Mouse (Mus musculus) embryonic fibroblast, embryonic 13.5 days (primary cell): ENCODE data around the gene Glis2. TPM values are rescaled to one million over a fixed set of nuclear protein-coding genes. Genes with fewer than 3 reads are reported as not detected.
A peak's percentile ranks its signal among the peaks of the same experiment; 100 is the strongest.

Experiments
- H3K27ac ChIP-seq: 2 replicates; pipeline ENCODE4 v1.5.1; 2012; ENCODE audit warnings: low read length, control low read depth, inconsistent platforms; ENCODE audit not compliant: insufficient read depth
- H3K4me1 ChIP-seq: 2 replicates; pipeline ENCODE4 v1.6.1; 2011; ENCODE audit warnings: low read length; ENCODE audit not compliant: control insufficient read depth, insufficient read depth
- H3K4me3 ChIP-seq: 2 replicates; pipeline ENCODE4 v1.5.1; 2011; ENCODE audit warnings: mild to moderate bottlenecking, control low read depth, low read length; ENCODE audit not compliant: insufficient read depth
- CTCF ChIP-seq: IDR thresholded peaks from 2 replicates; pipeline ENCODE4 v1.5.1; 2011; ENCODE audit warnings: mild to moderate bottlenecking, control low read depth, low read length, moderate library complexity, borderline replicate concordance; ENCODE audit not compliant: insufficient read depth
- POLR2A ChIP-seq: IDR thresholded peaks from 2 replicates; pipeline ENCODE4 v1.6.1; 2011; ENCODE audit warnings: low read depth, mild to moderate bottlenecking, control low read depth, low read length, moderate library complexity
- polyA plus RNA-seq: library from polyadenylated mRNA; stranded (reverse); fragments of >200 nt; gene quantifications from 2 replicates; pipeline ENCODE4 v1.2.4, GENCODE M21; 2011; ENCODE audit warnings: low read depth; ENCODE audit not compliant: missing spikeins, insufficient read length

Gene Glis2
- polyA plus RNA-seq, 1 experiment, result 64.0 TPM

DNA sequence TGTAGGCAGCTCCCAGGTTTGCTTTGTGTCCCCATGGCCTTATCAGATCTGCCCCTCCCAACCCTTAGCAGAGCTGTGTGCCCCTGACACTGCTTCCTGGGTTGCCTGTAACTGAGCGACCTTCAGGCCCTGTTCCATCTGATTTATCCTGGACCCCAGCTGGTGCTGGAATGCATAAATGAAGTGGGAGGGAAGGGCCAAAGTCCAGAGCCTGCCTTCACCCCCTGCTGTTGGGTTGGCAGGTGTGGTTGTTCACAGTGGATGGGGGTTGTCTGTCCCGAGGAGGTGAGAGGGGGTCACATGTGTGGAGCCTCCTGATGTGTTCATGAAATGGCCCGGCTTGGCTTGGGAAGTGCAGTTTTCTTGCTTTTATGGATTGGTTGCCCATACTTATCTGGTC is 7.7 kb downstream of the Glis2 start:
- Histone ChIP-seq H3K4me1 (peaks cover 66% of the 10 kb centered on the region), H3K27ac (no peak overlapping the region), H3K4me3 (no peak overlapping the region)
- TF ChIP-seq CTCF, result no peak
- no peak for TF ChIP-seq POLR2A

DNA sequence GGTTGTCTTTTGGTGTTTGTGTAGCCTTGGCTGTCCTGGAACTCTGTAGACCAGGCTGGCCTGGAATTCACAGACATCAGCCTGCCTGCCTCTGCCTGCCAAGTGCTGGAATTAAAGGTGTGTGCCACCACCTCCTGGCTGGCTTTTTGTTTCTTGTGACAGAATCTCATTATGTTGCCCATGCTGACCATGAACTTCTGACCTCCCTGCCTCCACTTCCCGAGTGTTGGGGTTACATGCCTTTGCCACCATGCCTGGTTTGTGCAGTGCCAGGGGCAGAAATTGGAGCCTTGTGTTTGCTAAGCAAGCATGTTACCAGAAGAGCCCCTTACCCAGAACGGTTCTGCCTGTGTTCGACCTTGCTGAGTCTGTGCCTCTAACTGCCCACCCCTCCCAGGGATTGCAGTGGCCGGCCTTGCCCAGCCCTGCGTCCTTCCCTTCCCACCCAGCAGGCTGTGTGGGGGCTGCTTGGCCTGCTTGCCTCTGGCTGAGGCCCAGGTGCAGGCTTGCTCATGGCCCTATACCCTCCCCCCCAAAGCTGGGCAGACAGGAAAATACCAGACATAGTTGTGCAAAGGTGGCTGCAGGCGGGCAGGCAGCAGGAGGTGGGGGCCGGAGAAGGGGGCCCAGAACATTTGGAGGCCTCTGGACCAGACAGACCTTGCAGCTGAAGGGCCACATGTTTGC is 8.4 kb downstream of the Glis2 start:
- TF ChIP-seq POLR2A (no peak), CTCF (no peak)
- Histone ChIP-seq H3K4me3 (no peak overlapping the region), H3K27ac (peak overlapping the region; percentile 6; the same call in 1 of the 2 replicates)

DNA sequence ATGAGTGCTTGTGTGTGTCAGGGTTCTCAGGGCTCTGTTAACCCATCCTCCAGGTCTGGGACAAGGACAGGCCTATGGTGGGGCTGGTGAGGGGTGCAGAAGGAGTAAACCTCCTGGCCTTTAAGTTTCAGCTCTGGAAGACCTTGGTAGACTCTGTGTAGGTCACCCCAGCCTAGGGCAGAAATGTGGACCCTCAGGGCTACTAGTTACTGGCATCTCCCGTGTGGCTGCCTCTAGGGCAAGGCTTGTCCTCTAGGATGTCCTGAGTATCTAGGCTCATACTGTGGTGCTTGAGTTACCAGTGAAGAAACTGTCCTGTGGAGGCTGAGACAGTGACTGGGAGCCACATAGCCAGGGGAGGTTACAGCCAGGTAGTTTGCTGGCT is 8.9 kb downstream of the Glis2 start:
- Histone ChIP-seq H3K27ac (peak overlapping the region; percentile 5; the same call in 1 of the 2 replicates), H3K4me3 (no peak overlapping the region)
- TF ChIP-seq CTCF, result no peak
- TF ChIP-seq POLR2A, result no peak

More for the DNA sequence above, 8.4 kb downstream of the Glis2 start:
- H3K4me1 ChIP-seq, result peaks cover 64% of the 10 kb centered on the region

DNA sequence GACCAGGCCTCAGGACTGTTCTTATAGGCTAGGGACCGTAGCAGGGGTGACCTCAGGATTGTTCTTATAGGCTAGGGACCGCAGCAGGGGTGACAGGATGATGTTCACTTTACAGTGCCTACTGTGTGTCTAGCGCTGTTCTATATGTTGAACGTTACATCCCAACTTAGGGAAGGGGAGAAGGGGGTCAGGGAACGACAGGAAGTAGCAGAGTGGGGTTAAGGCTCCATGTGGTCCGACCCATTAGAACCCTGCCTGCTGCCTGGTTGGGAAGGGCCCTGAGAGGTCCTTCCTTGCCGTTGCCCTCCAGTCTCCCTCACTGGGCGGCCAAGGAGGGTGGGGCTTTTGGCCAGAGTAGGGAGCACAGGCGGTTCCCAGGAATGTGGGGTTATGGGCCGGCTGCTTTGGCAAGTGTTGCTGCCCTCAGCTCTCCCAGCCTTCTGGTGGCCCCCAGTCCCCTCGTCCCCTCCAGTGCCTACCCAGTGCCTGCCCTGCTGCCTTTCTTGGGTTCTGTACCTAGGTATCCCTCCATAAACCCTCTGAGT is 9.9 kb downstream of the Glis2 start:
- Histone ChIP-seq H3K4me3 (no peak overlapping the region), H3K4me1 (peaks cover 56% of the 10 kb centered on the region), H3K27ac (no peak overlapping the region)
- TF ChIP-seq CTCF (no peak), POLR2A (no peak)

More for the DNA sequence above, 8.9 kb downstream of the Glis2 start:
- peaks cover 61% of the 10 kb centered on the region for H3K4me1 ChIP-seq

DNA sequence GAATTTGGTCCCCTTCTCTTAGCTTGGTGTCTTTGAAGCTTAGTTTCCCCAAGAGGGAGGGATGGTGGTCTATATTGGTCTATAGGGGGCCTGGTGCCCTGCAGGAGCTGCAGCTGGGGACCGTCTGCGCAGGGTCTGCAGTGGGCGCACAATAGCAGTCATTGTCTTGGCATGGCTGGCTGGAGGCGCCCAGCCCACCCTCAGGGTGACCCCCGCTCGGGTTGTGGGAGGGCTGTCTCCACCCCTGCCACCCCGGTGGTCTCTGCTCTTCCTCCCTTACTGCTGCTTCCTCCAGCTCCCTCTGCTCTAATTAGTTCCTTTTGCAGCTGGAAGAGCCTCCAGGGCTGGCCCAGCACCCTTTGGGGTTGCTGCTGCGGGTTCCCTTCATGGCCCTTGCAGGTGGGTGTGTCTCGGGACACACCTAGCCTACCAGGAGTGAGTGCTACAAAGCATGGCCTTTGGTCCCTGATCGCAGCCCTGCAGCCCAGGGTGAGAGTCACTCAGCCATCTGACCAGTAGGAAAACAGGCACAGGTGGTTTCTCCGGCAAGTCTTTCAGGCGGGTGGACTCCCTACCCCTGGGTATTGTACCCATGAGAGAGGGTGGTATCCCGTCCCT is 11.1 kb downstream of the Glis2 start:
- Histone ChIP-seq H3K4me3 (no peak overlapping the region), H3K27ac (no peak overlapping the region), H3K4me1 (peaks cover 50% of the 10 kb centered on the region)
- TF ChIP-seq POLR2A, result no peak

DNA sequence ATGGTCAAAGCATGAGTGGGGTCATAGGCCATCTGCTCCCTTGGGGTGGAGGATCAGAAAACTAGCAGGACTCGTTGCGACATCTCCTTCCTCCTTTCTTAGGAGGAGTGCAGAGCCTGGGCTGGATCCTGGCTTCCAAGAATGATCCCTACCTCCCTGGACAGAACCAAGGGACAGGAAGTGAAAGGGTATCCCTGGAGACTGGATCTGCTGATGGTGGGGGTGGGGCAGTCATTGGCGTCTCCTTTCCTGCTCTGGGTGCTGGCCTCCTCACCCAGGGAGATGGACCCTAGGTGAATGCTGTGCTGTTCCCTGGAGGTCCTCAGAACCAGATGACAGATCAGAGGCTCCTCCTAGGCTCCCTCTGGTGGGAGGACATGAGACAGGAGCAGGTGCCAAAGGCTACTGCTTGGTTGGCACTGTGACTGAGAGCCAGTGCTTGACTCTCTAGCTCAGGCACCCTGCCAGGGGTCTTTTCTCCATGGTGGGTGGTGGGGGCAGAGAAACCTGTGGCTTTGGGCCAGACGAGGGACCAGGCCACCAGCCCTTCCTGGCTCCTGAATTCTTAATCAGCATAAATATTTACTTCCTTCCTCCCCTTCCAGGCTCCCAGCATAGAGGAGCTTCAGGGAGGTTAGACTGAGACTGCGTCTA is 12.0 kb downstream of the Glis2 start:
- TF ChIP-seq POLR2A (no peak), CTCF (peak; percentile 37; the same call in 1 of the 2 replicates)
- Histone ChIP-seq H3K4me1 (peaks cover 41% of the 10 kb centered on the region), H3K27ac (no peak overlapping the region), H3K4me3 (no peak overlapping the region)

DNA sequence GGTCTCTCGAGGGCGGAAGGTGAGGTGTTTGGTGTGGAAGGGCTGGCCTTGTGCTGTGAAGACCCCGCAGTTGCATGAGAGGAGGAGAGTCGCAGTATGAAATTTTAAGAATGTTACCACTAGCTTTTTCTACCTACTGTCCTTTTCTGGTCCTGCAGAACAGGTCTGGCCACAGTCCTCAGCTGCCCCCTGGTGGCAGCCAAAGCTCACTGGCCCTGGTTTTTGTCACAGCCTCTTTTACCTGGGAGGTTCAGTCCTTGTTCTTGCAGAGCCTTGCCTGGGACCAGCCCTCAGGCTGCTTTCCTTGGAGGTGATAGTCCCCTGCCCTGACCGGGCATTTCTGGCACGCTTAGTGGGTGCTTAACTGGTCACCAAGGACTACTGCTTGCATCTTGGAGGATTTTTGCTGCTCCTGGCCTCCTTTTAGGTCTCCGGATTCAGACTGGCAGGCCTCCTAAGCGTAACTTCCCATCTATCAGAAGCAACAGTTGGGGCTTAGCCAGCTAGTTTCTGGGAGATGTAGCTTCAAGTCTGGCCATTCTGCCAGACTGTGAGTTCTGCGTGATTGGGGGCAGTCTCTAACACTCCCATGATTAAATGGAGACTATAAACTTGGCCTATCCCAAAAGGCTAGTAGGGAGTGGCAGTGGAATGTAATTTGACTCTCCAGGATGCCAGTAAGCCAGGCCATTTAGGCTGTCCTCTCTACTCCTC is 13.5 kb downstream of the Glis2 start:
- no peak overlapping the region for H3K4me3 ChIP-seq
- H3K4me1 ChIP-seq, result peaks cover 31% of the 10 kb centered on the region
- TF ChIP-seq POLR2A (no peak), CTCF (peak; percentile 78)
- H3K27ac ChIP-seq, result no peak overlapping the region

DNA sequence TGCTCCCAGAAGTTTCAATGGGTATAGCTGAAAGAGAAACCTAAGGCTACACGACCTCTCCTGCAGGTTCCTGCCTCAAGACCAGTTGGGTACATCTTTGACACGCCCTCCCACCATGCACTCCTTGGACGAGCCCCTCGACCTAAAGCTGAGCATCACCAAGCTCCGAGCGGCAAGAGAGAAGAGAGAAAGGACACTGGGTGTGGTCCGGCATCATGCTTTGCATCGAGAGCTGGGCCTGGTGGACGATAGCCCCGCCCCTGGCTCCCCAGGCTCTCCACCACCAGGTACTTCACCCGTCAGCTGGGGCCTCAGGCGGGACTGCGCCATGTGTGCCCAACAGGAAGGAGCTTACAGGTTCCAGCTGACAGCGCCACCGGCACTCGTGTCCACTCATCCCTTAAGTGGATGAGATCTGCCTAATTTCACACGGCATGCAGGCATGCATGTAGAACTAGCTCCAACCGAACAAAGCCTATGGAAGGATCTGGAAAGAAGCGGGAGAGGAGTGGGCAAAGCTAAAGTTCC is 14.1 kb downstream of the Glis2 start:
- TF ChIP-seq POLR2A, result no peak
- TF ChIP-seq CTCF, result no peak
- Histone ChIP-seq H3K4me3 (no peak overlapping the region), H3K27ac (no peak overlapping the region), H3K4me1 (peaks cover 26% of the 10 kb centered on the region)

DNA sequence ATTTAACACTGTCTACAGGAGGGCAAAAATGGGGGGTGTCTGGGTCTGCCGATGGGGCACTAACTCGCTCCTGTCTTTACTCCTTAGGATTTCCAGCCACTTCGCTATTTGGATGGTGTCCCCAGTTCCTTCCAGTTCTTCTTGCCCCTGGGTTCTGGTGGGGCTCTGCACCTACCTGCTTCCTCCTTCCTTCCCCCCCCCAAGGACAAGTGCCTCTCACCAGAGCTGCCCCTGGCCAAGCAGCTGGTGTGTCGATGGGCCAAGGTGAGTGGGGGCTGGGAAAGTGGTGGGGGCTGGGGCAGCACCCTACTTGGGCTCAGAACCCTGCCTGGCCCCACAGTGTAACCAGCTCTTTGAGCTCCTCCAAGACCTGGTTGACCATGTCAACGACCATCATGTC is 16.7 kb downstream of the Glis2 start:
- no peak overlapping the region for H3K4me3 ChIP-seq
- H3K27ac ChIP-seq, result no peak overlapping the region
- peaks cover 15% of the 10 kb centered on the region for H3K4me1 ChIP-seq
- no peak for TF ChIP-seq CTCF
- no peak for TF ChIP-seq POLR2A
